In genomic region chr19:4042124-4042523, GRCm38 (mm10) we compare ENCODE assay signal across 1 mouse cellular context.
TF ChIP-seq lines count a peak whose summit lies in the region.

No protein-coding gene starts in this region.

TF ChIP-seq in C2C12, 6 proteins besides CTCF, POLR2A, EP300 and RAD21:
- TF ChIP-seq MYOD1 (IDR thresholded peaks at IDR 0.05; ENCODE audit: control insufficient read depth, insufficient read length, low read depth) = no peak
- peak; percentile 24 for TF ChIP-seq USF1 (IDR thresholded peaks at IDR 0.05; ENCODE audit: low read depth)
